Mouse (Mus musculus) heart, postnatal 0 days (tissue): ENCODE results near the gene Lemd1. TPM values are rescaled to one million over a fixed set of nuclear protein-coding genes. Genes with fewer than 3 reads are reported as not detected.

Source experiments
- ATAC-seq: fragments of 200-750 bp; cut with Nextera tagmentation; 2 replicates; pipeline ENCODE4 v1.8.0; 2017; ENCODE audit warnings: low read depth, moderate number of reproducible peaks, moderate library complexity; ENCODE audit not compliant: insufficient read depth
- DNase-seq: peaks from one replicate; pipeline ENCODE4 v3.0.0-alpha.2; 2016; ENCODE audit warnings: low spot score
- H3K27ac ChIP-seq: fragments of 300-500 bp; sonication (generic); 2 replicates; pipeline ENCODE4 v1.5.1; 2014; ENCODE audit warnings: low read depth, mild to moderate bottlenecking
- H3K27me3 ChIP-seq: fragments of 300-500 bp; sonication (generic); 2 replicates; pipeline ENCODE4 v1.6.1; 2014; ENCODE audit warnings: low read length, mixed read lengths; ENCODE audit not compliant: control insufficient read depth, insufficient read depth
- H3K36me3 ChIP-seq: fragments of 300-500 bp; sonication (generic); replicated peaks from 2 replicates; pipeline ENCODE4 v1.6.1; 2014; ENCODE audit warnings: low read length, mixed read lengths; ENCODE audit not compliant: control insufficient read depth, insufficient read depth
- H3K4me1 ChIP-seq: fragments of 300-500 bp; sonication (generic); 2 replicates; pipeline ENCODE4 v1.6.1; 2014; ENCODE audit warnings: antibody characterized with exemption; ENCODE audit not compliant: control insufficient read depth, insufficient read depth
- H3K4me2 ChIP-seq: fragments of 300-500 bp; sonication (generic); 2 replicates; pipeline ENCODE4 v1.6.1; 2014; ENCODE audit warnings: low read depth, mild to moderate bottlenecking, low read length, moderate library complexity
- H3K4me3 ChIP-seq: fragments of 300-500 bp; sonication (generic); 2 replicates; pipeline ENCODE4 v1.5.1; 2014; ENCODE audit warnings: low read depth, low read length
- H3K9ac ChIP-seq: fragments of 300-500 bp; sonication (generic); replicated peaks from 2 replicates; pipeline ENCODE4 v1.6.1; 2014; ENCODE audit warnings: low read depth, low read length, mixed read lengths
- H3K9me3 ChIP-seq: fragments of 300-500 bp; sonication (generic); replicated peaks from 2 replicates; pipeline ENCODE4 v1.6.1; 2016; ENCODE audit warnings: low read length; ENCODE audit not compliant: control insufficient read depth
- CTCF ChIP-seq: IDR thresholded peaks from 2 replicates; pipeline ENCODE4 v1.5.1; 2016; ENCODE audit warnings: antibody characterized with exemption, control low read depth, low read depth
- EP300 ChIP-seq: IDR thresholded peaks from 2 replicates; pipeline ENCODE4 v1.6.1; 2016; ENCODE audit warnings: antibody characterized with exemption, low read depth
- WGBS: fragments of 180-500 bp; shearing (Covaris S2); extraction: QIAGEN DNeasy Blood & Tissue Kit; methylation state at CpG from one replicate; pipeline ENCODE4 v1.1.7; 2014; 5-methylcytosine and 5-hydroxymethylcytosine counted together
- polyA plus RNA-seq: library from polyadenylated mRNA; unstranded; fragments of >200 nt; fragmentation: Nextera tagmentation; extraction: Ambion mirVana; gene quantifications from 2 replicates; pipeline ENCODE4 v1.2.1, GENCODE M21; 2015
- total RNA-seq: library from RNA; depleted of rRNA; stranded (reverse); fragments of >200 nt; gene quantifications from 2 replicates; pipeline ENCODE4 v1.2.3, GENCODE M21; 2014; ENCODE audit warnings: low replicate concordance

Gene Lemd1
- total and polyA plus RNA-seq, 2 experiments from 2014 or later = not detected

GRCm38 (mm10) chr1:132199244-132199643, 8.0 kb downstream of the Lemd1 start:
- 81% methylated on average over 6 of the region's 6 CpGs for WGBS

DNA sequence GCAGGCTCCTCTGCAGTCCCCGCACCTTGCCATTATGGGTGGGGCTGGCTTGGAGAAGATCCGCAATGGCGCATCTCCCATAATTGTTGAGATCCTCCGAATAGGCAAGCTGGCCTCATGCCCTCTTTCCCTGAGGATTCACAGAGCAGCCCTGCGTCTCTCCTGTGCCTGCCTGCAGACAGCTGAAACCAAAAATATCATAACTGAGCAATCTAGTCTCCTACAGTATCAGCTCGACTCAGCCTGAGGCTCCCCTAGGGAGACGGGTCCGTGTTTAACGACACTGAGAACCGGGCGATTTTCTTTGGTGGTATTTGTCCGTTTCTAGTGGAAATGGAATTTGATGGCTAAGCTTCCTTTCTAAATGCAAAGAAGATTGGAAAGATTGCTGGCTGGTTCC, 8.7 kb downstream of the Lemd1 start:
- Histone ChIP-seq H3K4me1 (no peaks in the 10 kb centered on the region), H3K27ac (no peak overlapping the region), H3K27me3 (peaks cover 68% of the 10 kb centered on the region), H3K9ac (no peak overlapping the region), H3K9me3 (no peaks in the 10 kb centered on the region), H3K4me2 (no peak overlapping the region), H3K36me3 (no peaks in the 10 kb centered on the region), H3K4me3 (no peak overlapping the region)
- 12% methylated on average over 12 of the region's 12 CpGs for WGBS
- ATAC-seq (no peak), DNase-seq (no peak)
- TF ChIP-seq EP300 = no peak
- no peak for TF ChIP-seq CTCF

More at GRCm38 (mm10) chr1:132199244-132199643, 8.0 kb downstream of the Lemd1 start:
- Histone ChIP-seq H3K9ac (no peak overlapping the region), H3K27me3 (peaks cover 64% of the 10 kb centered on the region), H3K4me3 (no peak overlapping the region), H3K4me1 (no peaks in the 10 kb centered on the region), H3K36me3 (no peaks in the 10 kb centered on the region), H3K4me2 (no peak overlapping the region), H3K9me3 (no peaks in the 10 kb centered on the region), H3K27ac (no peak overlapping the region)
- TF ChIP-seq EP300 (no peak), CTCF (no peak)
- DNase-seq = no peak
- ATAC-seq = no peak

DNA sequence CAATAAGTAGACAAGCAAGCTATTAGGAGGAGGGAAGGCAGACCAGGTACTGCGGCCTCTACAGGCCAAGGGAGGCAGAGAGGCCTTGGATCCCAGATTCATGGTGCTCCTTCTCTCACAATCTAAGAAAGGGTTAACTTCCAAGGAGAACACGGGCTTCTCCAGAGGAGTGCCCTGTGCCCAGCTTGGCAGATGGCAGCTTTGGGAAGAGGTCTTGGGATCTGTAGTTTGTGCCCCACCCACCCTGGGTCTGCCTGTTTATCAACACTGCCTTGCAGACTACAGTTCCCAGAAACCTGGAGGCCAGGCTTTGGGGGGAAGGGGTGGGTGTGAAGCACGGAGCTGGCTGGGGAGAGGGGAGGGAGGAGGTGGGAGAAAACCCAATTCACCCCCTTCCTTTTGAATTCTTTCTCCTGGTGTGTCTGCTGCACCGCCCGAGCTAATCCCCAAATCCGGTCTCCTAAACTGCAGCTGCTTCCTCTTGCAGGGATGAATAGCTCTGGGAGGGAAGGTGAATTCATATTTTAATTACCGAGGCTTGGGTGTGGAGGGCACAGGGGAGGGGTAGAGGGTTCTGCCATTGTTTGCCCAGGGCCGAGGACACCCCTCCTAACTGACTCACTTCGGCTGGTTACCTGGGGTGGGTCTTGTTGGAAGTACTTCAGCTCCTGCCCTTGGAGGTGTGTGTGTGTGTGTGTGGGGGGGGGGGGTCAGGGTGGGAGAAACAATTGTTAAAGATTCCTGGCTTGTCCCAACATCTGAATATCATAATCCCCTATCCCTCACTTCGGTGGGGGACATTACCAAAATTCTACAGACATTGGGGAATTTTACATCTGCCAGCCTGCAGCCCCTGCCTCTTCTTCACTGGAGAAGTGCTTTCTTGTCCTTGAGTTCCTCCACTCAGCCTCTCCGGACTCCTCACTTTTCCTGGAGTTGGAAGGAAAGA, 9.6 kb downstream of the Lemd1 start:
- Histone ChIP-seq H3K9me3 (no peaks in the 10 kb centered on the region), H3K4me1 (no peaks in the 10 kb centered on the region), H3K36me3 (no peaks in the 10 kb centered on the region), H3K27ac (no peak overlapping the region), H3K9ac (no peak overlapping the region), H3K27me3 (peaks cover 62% of the 10 kb centered on the region), H3K4me3 (no peak overlapping the region), H3K4me2 (no peak overlapping the region)
- 37% methylated on average over 11 of the region's 11 CpGs for WGBS
- TF ChIP-seq EP300 = no peak
- TF ChIP-seq CTCF = no peak
- ATAC-seq = no peak
- DNase-seq = no peak

- Histone ChIP-seq H3K9ac (no peak overlapping the region), H3K27me3 (peaks cover 60% of the 10 kb centered on the region), H3K36me3 (no peaks in the 10 kb centered on the region), H3K9me3 (no peaks in the 10 kb centered on the region), H3K4me3 (no peak overlapping the region), H3K27ac (no peak overlapping the region), H3K4me1 (no peaks in the 10 kb centered on the region), H3K4me2 (no peak overlapping the region)
- WGBS = 58% methylated on average over 4 of the region's 4 CpGs
- no peak for ATAC-seq
- DNase-seq = no peak
- TF ChIP-seq EP300 (no peak), CTCF (no peak)
Observed at GRCm38 (mm10) chr1:132201511-132201860, 10.3 kb downstream of the Lemd1 start.

DNA sequence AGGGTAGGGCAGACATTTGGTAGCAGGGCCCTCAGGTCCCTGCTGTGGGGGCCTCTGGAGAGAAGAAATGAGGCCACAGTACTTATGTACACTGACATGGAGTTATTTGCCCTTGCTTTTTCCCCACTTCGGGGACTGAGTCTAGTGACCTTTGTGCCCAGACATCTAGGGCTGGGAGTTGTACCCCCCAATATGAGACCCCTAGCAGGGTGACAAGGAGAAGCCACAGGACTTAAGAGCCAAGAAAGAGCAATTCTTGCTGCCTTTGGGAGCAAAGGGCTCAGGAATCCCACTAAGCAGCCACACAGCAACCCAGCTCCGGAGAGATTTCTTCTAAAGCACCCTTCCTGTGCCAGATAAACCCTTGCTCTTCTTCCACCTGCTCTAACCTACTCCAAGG, 10.7 kb downstream of the Lemd1 start:
- no peaks in the 10 kb centered on the region for H3K36me3 ChIP-seq
- ATAC-seq (no peak), DNase-seq (no peak)
- no peaks in the 10 kb centered on the region for H3K4me1 ChIP-seq
- no peak overlapping the region for H3K9ac ChIP-seq
- no peak overlapping the region for H3K4me2 ChIP-seq
- WGBS = 51% methylated on average over 2 of the region's 2 CpGs
- H3K27me3 ChIP-seq = peaks cover 56% of the 10 kb centered on the region
- TF ChIP-seq EP300 = no peak
- no peak for TF ChIP-seq CTCF
- H3K27ac ChIP-seq = no peak overlapping the region
- H3K9me3 ChIP-seq = no peaks in the 10 kb centered on the region
- H3K4me3 ChIP-seq = no peak overlapping the region
